Mouse (Mus musculus): ENCODE measurements around the gene Dnah14. TPM values are rescaled to one million over a fixed set of nuclear protein-coding genes. Genes with fewer than 3 reads are reported as not detected.

Gene Dnah14
- polyA plus RNA-seq, 1 experiment: 2.6 TPM

GRCm38 (mm10) chr1:181850441-181850840 is 274.1 kb downstream of the Dnah14 start:
- no peak for DNase-seq (ENCODE audit: extremely low spot score in 1 of 2, low spot score in 1 of 2)

GRCm38 (mm10) chr1:181851521-181852310 is 275.4 kb downstream of the Dnah14 start:
- DNase-seq (ENCODE audit: extremely low spot score in 1 of 2, low spot score in 1 of 2): peak in 1 of 2 experiments; percentile 58

- DNase-seq (ENCODE audit: extremely low spot score in 1 of 2, low spot score in 1 of 2): no peak
These were observed 276.1 kb downstream of the Dnah14 start for GRCm38 (mm10) chr1:181852466-181852865.

- no peak for DNase-seq (ENCODE audit: extremely low spot score in 1 of 2, low spot score in 1 of 2)
These were observed 276.9 kb downstream of the Dnah14 start for GRCm38 (mm10) chr1:181853081-181853736.

- DNase-seq (ENCODE audit: extremely low spot score in 1 of 2, low spot score in 1 of 2): no peak
These were observed 278.5 kb downstream of the Dnah14 start for GRCm38 (mm10) chr1:181854829-181855228.

- DNase-seq (ENCODE audit: extremely low spot score in 1 of 2, low spot score in 1 of 2): no peak
These were observed 280.0 kb downstream of the Dnah14 start for GRCm38 (mm10) chr1:181856329-181856728.

- DNase-seq (ENCODE audit: extremely low spot score in 1 of 2, low spot score in 1 of 2): no peak
These were observed 284.3 kb downstream of the Dnah14 start for GRCm38 (mm10) chr1:181860659-181861058.

- DNase-seq (ENCODE audit: extremely low spot score in 1 of 2, low spot score in 1 of 2): no peak
These were observed 285.0 kb downstream of the Dnah14 start for GRCm38 (mm10) chr1:181861181-181861902.

GRCm38 (mm10) chr1:181862676-181863374 is 286.5 kb downstream of the Dnah14 start:
- DNase-seq (ENCODE audit: extremely low spot score in 1 of 2, low spot score in 1 of 2): no peak

- no peak for DNase-seq (ENCODE audit: extremely low spot score in 1 of 2, low spot score in 1 of 2)
These were observed 287.1 kb downstream of the Dnah14 start for GRCm38 (mm10) chr1:181863431-181863830.

Other genes with a start within 250 kb of the Dnah14 start
- 45.6 and 61.1 TPM in 2 replicates for gene Cnih3, start 223.9 kb upstream of the Dnah14 start, polyA plus RNA-seq (2012; rRNA removed)
- gene Ccdc121, start 65.1 kb upstream of the Dnah14 start, polyA plus RNA-seq (2012; rRNA removed): 0.42 and 0.46 TPM in 2 replicates

Data from frontal cortex, adult 2 months (tissue).